In the genomic region with DNA sequence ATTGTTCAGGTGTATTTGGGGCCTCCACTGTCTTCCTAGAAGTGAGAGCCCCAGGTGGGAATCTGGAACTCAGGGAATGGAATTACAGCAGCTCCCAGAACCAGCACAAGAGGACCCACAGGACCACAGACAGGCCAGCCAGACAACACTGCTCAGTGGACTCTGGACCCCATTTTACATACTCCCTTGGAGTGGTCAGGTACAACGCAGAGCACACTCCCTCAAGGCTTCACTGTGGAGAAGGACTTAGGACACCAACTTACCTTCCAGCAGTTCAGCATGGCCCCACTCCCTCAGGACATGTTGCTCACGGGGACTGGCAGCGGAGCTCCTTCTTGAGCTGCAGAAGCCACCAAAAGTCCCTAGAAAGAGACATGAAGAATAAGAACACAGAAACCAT, we compare ENCODE assay signal across 8 mouse cellular contexts. TPM values are rescaled to one million over a fixed set of nuclear protein-coding genes. Genes with fewer than 3 reads are reported as not detected.
DNase-seq lines count a peak whose midpoint lies in the region; ATAC-seq and TF ChIP-seq lines count a peak whose summit lies in the region.
"Had no signal": no experiment of that assay in that cellular context is flagged by ENCODE, and none has a peak within 500 bp of the region (broad histone marks: within the 10 kb centered on the region; RNA-seq: fewer than 3 reads in every experiment).

No protein-coding gene starts in this region.

- DNase-seq in CH12.LX (ENCODE audit: extremely low read depth): no peak
- DNase-seq in liver, embryonic 14.5 days (ENCODE audit: low read depth in 3 of 3, low spot score in 3 of 3): no peak
- no peak for DNase-seq in ovary, adult 18-20 months (ENCODE audit: low spot score)
- DNase-seq in cerebellum, postnatal 10 days: no peak
- DNase-seq in lung, postnatal 25 days (ENCODE audit: low spot score): no peak
- DNase-seq: adrenal gland, adult 2 months had no signal

- TF ChIP-seq POLR2A in CH12.LX (IDR thresholded peaks at IDR 0.05; ENCODE audit: low read depth, low read length) (no peak), ES-Bruce4 (IDR thresholded peaks at IDR 0.05; ENCODE audit: insufficient read depth, low read length) (no peak)

- H3K27me3 ChIP-seq in CH12.LX (replicated peaks): no peaks in the 10 kb centered on the region
- no peaks in the 10 kb centered on the region for H3K27me3 ChIP-seq in ES-Bruce4 (ENCODE audit: control insufficient read depth, insufficient read depth, low read length, poor library complexity, severe bottlenecking)
- H3K27me3 ChIP-seq in hindbrain, embryonic 13.5 days: no peaks in the 10 kb centered on the region
- no peaks in the 10 kb centered on the region for H3K27me3 ChIP-seq in liver, embryonic 14.5 days (ENCODE audit: control insufficient read depth, insufficient read depth, low read length)

- no peak for ATAC-seq in hindbrain, embryonic 13.5 days (ENCODE audit: low FRiP score)
- ATAC-seq in liver, embryonic 14.5 days (ENCODE audit: insufficient read depth): no peak

- TF ChIP-seq CTCF in CH12.LX (conservative IDR thresholded peaks at IDR 0.05 in 1 of 2, IDR thresholded peaks at IDR 0.05 in 1 of 2; ENCODE audit: low read depth in 2 of 2, low read length in 2 of 2) (no peak), ES-Bruce4 (IDR thresholded peaks at IDR 0.05; ENCODE audit: low read depth, low read length) (no peak)
- no peak for TF ChIP-seq CTCF in liver, embryonic 14.5 days (IDR thresholded peaks at IDR 0.05; ENCODE audit: low read depth)

- peak overlapping the region; percentile 74 for H3K9ac ChIP-seq in CH12.LX (ENCODE audit: insufficient read depth, low read depth)
- 0 out of 2 replicates have a peak overlapping the region, but pooled peaks have one; percentile 90 for H3K9ac ChIP-seq in ES-Bruce4 (ENCODE audit: low read depth, poor library complexity, severe bottlenecking)
- H3K9ac ChIP-seq in hindbrain, embryonic 13.5 days: peak overlapping the region; percentile 72; the same call in 1 of the 2 replicates
- H3K9ac ChIP-seq in liver, embryonic 14.5 days (replicated peaks): no peak overlapping the region; the same call in 1 of the 2 replicates

- H3K4me3 ChIP-seq in CH12.LX (replicated peaks in 1 of 3; ENCODE audit: low read depth in 2 of 3, low read length in 2 of 3, poor library complexity in 1 of 3) (peak overlapping the region; percentile 69 to 92 (median 69)), ES-Bruce4 (ENCODE audit: low read depth, low read length) (no peak overlapping the region)
- H3K4me3 ChIP-seq in hindbrain, embryonic 13.5 days: peak overlapping the region; percentile 58
- H3K4me3 ChIP-seq in liver, embryonic 14.5 days (ENCODE audit: insufficient read depth in 1 of 2, low read depth in 2 of 2, low read length in 2 of 2): peak overlapping the region; percentile 61 to 88

- dilution Hi-C loops in CH12.LX (cut with MboI; ENCODE audit: extremely low pct_ligation_motif_present, extremely low pct_unique_long_range_greater_than_20kb, low sequenced_read_pairs): no loop called here

- peaks cover 8% of the 10 kb centered on the region for H3K79me2 ChIP-seq in CH12.LX (replicated peaks; ENCODE audit: control insufficient read depth, extremely low read depth, insufficient read depth, poor library complexity, severe bottlenecking)

- H3K27ac ChIP-seq in CH12.LX (ENCODE audit: insufficient read depth, low read depth): no peak overlapping the region
- H3K27ac ChIP-seq in ES-Bruce4 (ENCODE audit: insufficient read depth, low read length): no peak overlapping the region
- no peak overlapping the region for H3K27ac ChIP-seq in hindbrain, embryonic 13.5 days
- no peak overlapping the region for H3K27ac ChIP-seq in liver, embryonic 14.5 days

- TF ChIP-seq RAD21 in CH12.LX (IDR thresholded peaks at IDR 0.05; ENCODE audit: low read depth, low read length): no peak

- H3K4me2 ChIP-seq in CH12.LX (ENCODE audit: insufficient read depth, low read depth, poor library complexity, severe bottlenecking): peak overlapping the region; percentile 91
- H3K4me2 ChIP-seq in hindbrain, embryonic 13.5 days: peak overlapping the region; percentile 64
- peak overlapping the region; percentile 80 for H3K4me2 ChIP-seq in liver, embryonic 14.5 days (ENCODE audit: low read depth)

- in situ Hi-C loops in CH12.LX (cut with MboI; ENCODE audit: low pct_ligation_motif_present, low pct_unique_long_range_greater_than_20kb, low sequenced_read_pairs): no loop called here

- WGBS in hindbrain, embryonic 13.5 days: 90% methylated on average over 3 of the region's 3 CpGs
- 87% methylated on average over 3 of the region's 3 CpGs for WGBS in liver, embryonic 14.5 days (ENCODE audit: insufficient replicate concordance)

- TF ChIP-seq EP300 in CH12.LX (IDR thresholded peaks at IDR 0.05; ENCODE audit: low read length): no peak
- no peak for TF ChIP-seq EP300 in ES-Bruce4 (IDR thresholded peaks at IDR 0.05; ENCODE audit: insufficient read depth, low read depth, low read length)
- no peak for TF ChIP-seq EP300 in liver, embryonic 14.5 days (IDR thresholded peaks at IDR 0.05; ENCODE audit: low read depth)

- H3K9me3 ChIP-seq in CH12.LX (replicated peaks; ENCODE audit: low read length) (no peaks in the 10 kb centered on the region), ES-Bruce4 (replicated peaks; ENCODE audit: control insufficient read depth, insufficient read depth, low read length, poor library complexity, severe bottlenecking) (peaks cover 19% of the 10 kb centered on the region)
- peaks cover 6% of the 10 kb centered on the region for H3K9me3 ChIP-seq in hindbrain, embryonic 13.5 days
- no peaks in the 10 kb centered on the region for H3K9me3 ChIP-seq in liver, embryonic 14.5 days (ENCODE audit: control insufficient read depth, low read length)

- H3K36me3 ChIP-seq in CH12.LX (replicated peaks in 1 of 2; ENCODE audit: control insufficient read depth in 1 of 2, insufficient read depth in 1 of 2, low read length in 1 of 2): peaks cover 40 to 47% of the 10 kb centered on the region in 2 experiments
- peaks cover 26% of the 10 kb centered on the region for H3K36me3 ChIP-seq in ES-Bruce4 (ENCODE audit: control insufficient read depth, insufficient read depth, low read length, poor library complexity, severe bottlenecking)
- H3K36me3 ChIP-seq in hindbrain, embryonic 13.5 days: peaks cover 41% of the 10 kb centered on the region
- peaks cover 3% of the 10 kb centered on the region for H3K36me3 ChIP-seq in liver, embryonic 14.5 days (replicated peaks; ENCODE audit: control insufficient read depth, insufficient read depth, low read depth)

- H3K4me1 ChIP-seq in CH12.LX (ENCODE audit: control insufficient read depth in 1 of 2, insufficient read depth in 2 of 2) (peaks cover 8 to 34% of the 10 kb centered on the region in 2 experiments), ES-Bruce4 (ENCODE audit: control insufficient read depth, insufficient read depth, low read length) (no peaks in the 10 kb centered on the region)
- H3K4me1 ChIP-seq in hindbrain, embryonic 13.5 days (replicated peaks): peaks cover 13% of the 10 kb centered on the region
- H3K4me1 ChIP-seq in liver, embryonic 14.5 days (replicated peaks; ENCODE audit: control insufficient read depth in 2 of 2, insufficient read depth in 2 of 2, low read length in 1 of 2): peaks cover 11 to 12% of the 10 kb centered on the region in 2 experiments

RNA-seq across cellular contexts. Expression of a gene that starts 1.0 kb away (rescaled TPM):
- total RNA-seq in CH12.LX (2012; rRNA removed) (50.1 and 50.5 TPM in 2 replicates), CH12.LX (2014; rRNA removed) (13.5 and 18.1 TPM in 2 replicates)
- polyA plus RNA-seq in CH12.LX (2012; ENCODE audit: insufficient read length, low read depth) (40.2 and 49.0 TPM in 2 replicates), ES-Bruce4 (2011; ENCODE audit: insufficient read depth, insufficient read length, low read depth, missing spikeins) (21.9 and 23.0 TPM in 2 replicates)
- polyA plus RNA-seq in hindbrain, embryonic 13.5 days (2015; fragmentation: Nextera tagmentation; extraction: Ambion mirVana): 37.1 and 42.4 TPM in 2 replicates
- polyA plus RNA-seq in liver, embryonic 14.5 days (2012; rRNA removed): 17.4 and 17.9 TPM in 2 replicates
- polyA plus RNA-seq in liver, embryonic 14.5 days (2014; fragmentation: Nextera tagmentation; extraction: Ambion mirVana): 10.1 and 13.3 TPM in 2 replicates

RNA-seq across cellular contexts. Expression of a gene that starts 9.5 kb away (rescaled TPM):
- total RNA-seq in CH12.LX (2012; rRNA removed) (not detected in 2 replicates), CH12.LX (2014; rRNA removed) (not detected in 2 replicates)
- polyA plus RNA-seq in CH12.LX (2012; ENCODE audit: insufficient read length, low read depth) (not detected in 2 replicates), ES-Bruce4 (2011; ENCODE audit: insufficient read depth, insufficient read length, low read depth, missing spikeins) (1.0 and 1.2 TPM in 2 replicates)
- polyA plus RNA-seq in hindbrain, embryonic 13.5 days (2015; fragmentation: Nextera tagmentation; extraction: Ambion mirVana): 1.00 and 2.1 TPM in 2 replicates
- polyA plus RNA-seq in liver, embryonic 14.5 days (2012; rRNA removed): not detected in 2 replicates
- polyA plus RNA-seq in liver, embryonic 14.5 days (2014; fragmentation: Nextera tagmentation; extraction: Ambion mirVana): not detected in 2 replicates
- total RNA-seq: adrenal gland, adult 2 months had no signal

RNA-seq across cellular contexts. Expression of a gene that starts 21.3 kb away (rescaled TPM):
- total RNA-seq in CH12.LX (2012; rRNA removed) (67.9 and 74.8 TPM in 2 replicates), CH12.LX (2014; rRNA removed) (28.9 and 32.4 TPM in 2 replicates)
- polyA plus RNA-seq in CH12.LX (2012; ENCODE audit: insufficient read length, low read depth) (90.7 and 112 TPM in 2 replicates), ES-Bruce4 (2011; ENCODE audit: insufficient read depth, insufficient read length, low read depth, missing spikeins) (49.6 and 61.5 TPM in 2 replicates)
- polyA plus RNA-seq in hindbrain, embryonic 13.5 days (2015; fragmentation: Nextera tagmentation; extraction: Ambion mirVana): 87.9 and 90.7 TPM in 2 replicates
- polyA plus RNA-seq in liver, embryonic 14.5 days (2012; rRNA removed): 46.4 and 51.3 TPM in 2 replicates
- polyA plus RNA-seq in liver, embryonic 14.5 days (2014; fragmentation: Nextera tagmentation; extraction: Ambion mirVana): 27.7 and 33.7 TPM in 2 replicates

RNA-seq across cellular contexts. Expression of a gene that starts 29.0 kb away (rescaled TPM):
- total RNA-seq in CH12.LX (2012; rRNA removed): 1.8 and 2.2 TPM in 2 replicates
- 0.21 and 0.23 TPM in 2 replicates for total RNA-seq in CH12.LX (2014; rRNA removed)
- 0.23 and 0.44 TPM in 2 replicates for polyA plus RNA-seq in CH12.LX (2012; ENCODE audit: insufficient read length, low read depth)
- polyA plus RNA-seq in ES-Bruce4 (2011; ENCODE audit: insufficient read depth, insufficient read length, low read depth, missing spikeins): 7.3 and 8.4 TPM in 2 replicates
- 0.43 and 0.64 TPM in 2 replicates for polyA plus RNA-seq in hindbrain, embryonic 13.5 days (2015; fragmentation: Nextera tagmentation; extraction: Ambion mirVana)
- polyA plus RNA-seq in liver, embryonic 14.5 days (2012; rRNA removed): 0.09 and 0.17 TPM in 2 replicates
- not detected in 2 replicates for polyA plus RNA-seq in liver, embryonic 14.5 days (2014; fragmentation: Nextera tagmentation; extraction: Ambion mirVana)

RNA-seq across cellular contexts. Expression of a gene that starts 31.7 kb away (rescaled TPM):
- total RNA-seq in CH12.LX (2012; rRNA removed) (0.25 TPM in 2 replicates), CH12.LX (2014; rRNA removed) (not detected in 2 replicates)
- polyA plus RNA-seq in CH12.LX (2012; ENCODE audit: insufficient read length, low read depth) (not detected in 2 replicates), ES-Bruce4 (2011; ENCODE audit: insufficient read depth, insufficient read length, low read depth, missing spikeins) (7.7 TPM in 2 replicates)
- 1.3 and 1.4 TPM in 2 replicates for polyA plus RNA-seq in hindbrain, embryonic 13.5 days (2015; fragmentation: Nextera tagmentation; extraction: Ambion mirVana)
- polyA plus RNA-seq in liver, embryonic 14.5 days (2012; rRNA removed): 0.54 and 0.56 TPM in 2 replicates
- polyA plus RNA-seq in liver, embryonic 14.5 days (2014; fragmentation: Nextera tagmentation; extraction: Ambion mirVana): 0.18 and 0.23 TPM in 2 replicates
